Mouse (Mus musculus): Measurements from ENCODE around the gene Tmem114. TPM values are rescaled to one million over a fixed set of nuclear protein-coding genes. Genes with fewer than 3 reads are reported as not detected.

Tmem114 gene
- total and polyA plus RNA-seq, 2 experiments from 2014 or later, result 0.60 to 1.6 TPM

DNA sequence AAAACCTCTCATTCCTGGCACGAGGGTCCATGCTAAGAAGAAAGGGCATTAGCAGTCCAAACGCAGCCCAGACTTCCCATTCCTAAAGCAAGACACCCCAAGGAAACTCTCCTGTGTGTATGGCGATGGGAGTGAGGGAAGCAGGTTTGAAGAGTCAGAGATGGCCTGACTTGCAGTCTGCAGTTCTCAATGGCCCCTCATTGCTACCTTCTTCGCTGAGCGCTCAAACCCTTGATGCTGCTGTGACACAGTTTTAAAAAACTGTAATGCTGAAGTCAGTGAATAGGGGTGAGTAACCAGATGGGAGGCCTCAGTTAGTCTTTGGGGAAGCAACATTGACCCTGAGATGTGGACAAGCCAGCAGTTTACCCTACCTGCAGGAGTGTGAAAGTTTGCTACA is 800 bp upstream of the Tmem114 start:
- 88% methylated on average over 5 of the region's 5 CpGs for WGBS
- Histone ChIP-seq H3K9me3 (ENCODE audit: low read length) (no peaks in the 10 kb centered on the region), H3K36me3 (ENCODE audit: insufficient read depth, low read length) (no peaks in the 10 kb centered on the region), H3K4me3 (ENCODE audit: low read depth, low read length) (no peak overlapping the region), H3K4me2 (ENCODE audit: low read depth, low read length, poor library complexity, severe bottlenecking) (no peak overlapping the region), H3K27me3 (ENCODE audit: insufficient read depth, low read length) (peaks cover 35% of the 10 kb centered on the region), H3K4me1 (ENCODE audit: insufficient read depth, low read length) (0 out of 2 replicates have a peak, but pooled peaks cover 4% of the 10 kb centered on the region), H3K9ac (replicated peaks; ENCODE audit: low read length, poor library complexity, severe bottlenecking) (no peak overlapping the region), H3K27ac (ENCODE audit: low read depth, low read length) (no peak overlapping the region)
- ATAC-seq (ENCODE audit: low FRiP score) (no peak), DNase-seq (ENCODE audit: low spot score) (no peak)
- no peak for TF ChIP-seq CTCF (IDR thresholded peaks at IDR 0.05)

DNA sequence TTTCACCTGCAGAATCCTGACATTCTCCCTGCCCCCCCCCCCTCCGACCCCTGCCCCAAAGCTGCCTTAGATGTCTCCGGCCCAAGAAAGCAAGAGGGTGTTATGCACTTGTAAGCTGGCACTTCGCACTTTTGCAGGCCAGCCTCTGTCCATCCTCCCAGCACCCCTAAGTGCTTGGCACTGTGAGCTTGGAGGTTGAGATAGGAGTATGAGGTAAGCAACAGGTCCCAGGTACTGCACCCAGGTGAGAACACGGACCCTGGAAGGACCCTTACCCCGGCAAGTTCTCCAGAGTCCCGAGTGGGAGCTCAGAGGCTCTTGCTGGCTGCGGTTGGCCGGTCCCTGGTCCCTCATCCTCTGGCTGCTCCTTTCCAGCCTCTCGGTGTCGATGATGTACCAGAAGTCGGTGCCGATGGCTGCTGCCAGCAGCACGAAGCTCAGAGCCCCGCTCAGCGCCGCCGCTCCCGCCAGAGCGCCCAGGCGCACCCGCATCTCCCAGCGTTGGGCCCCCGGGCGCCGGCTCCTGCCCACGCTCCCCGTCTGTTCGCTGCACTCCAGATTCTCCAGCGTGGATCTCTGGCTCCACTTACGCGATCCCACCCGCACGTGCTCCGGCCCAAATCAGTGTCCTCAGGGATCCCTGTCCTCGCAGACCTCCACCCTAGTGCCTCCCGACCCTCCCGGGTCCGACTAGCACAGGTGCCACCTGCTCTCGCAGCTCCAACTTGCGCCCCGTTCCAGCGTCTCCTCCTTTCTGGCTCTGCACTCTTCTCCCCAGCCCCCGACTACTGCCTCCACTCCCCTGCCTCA is 570 bp downstream of the Tmem114 start:
- no peak for TF ChIP-seq CTCF (IDR thresholded peaks at IDR 0.05)
- Histone ChIP-seq H3K4me3 (ENCODE audit: low read depth, low read length) (peak overlapping the region; percentile 42), H3K9ac (replicated peaks; ENCODE audit: low read length, poor library complexity, severe bottlenecking) (peak overlapping the region; percentile 26), H3K4me1 (ENCODE audit: insufficient read depth, low read length) (0 out of 2 replicates have a peak, but pooled peaks cover 4% of the 10 kb centered on the region), H3K4me2 (ENCODE audit: low read depth, low read length, poor library complexity, severe bottlenecking) (peak overlapping the region; percentile 92), H3K9me3 (ENCODE audit: low read length) (no peaks in the 10 kb centered on the region), H3K36me3 (ENCODE audit: insufficient read depth, low read length) (no peaks in the 10 kb centered on the region), H3K27ac (ENCODE audit: low read depth, low read length) (no peak overlapping the region), H3K27me3 (ENCODE audit: insufficient read depth, low read length) (peaks cover 35% of the 10 kb centered on the region)
- DNase-seq (ENCODE audit: low spot score), result no peak
- 4% methylated on average over 43 of the region's 43 CpGs for WGBS
- ATAC-seq (ENCODE audit: low FRiP score), result no peak

GRCm38 (mm10) chr16:8423626-8424114 is 1.3 kb downstream of the Tmem114 start:
- no peaks in the 10 kb centered on the region for H3K36me3 ChIP-seq (ENCODE audit: insufficient read depth, low read length)
- DNase-seq (ENCODE audit: low spot score) (no peak), ATAC-seq (ENCODE audit: low FRiP score) (no peak)
- no peak overlapping the region for H3K4me3 ChIP-seq (ENCODE audit: low read depth, low read length)
- H3K9ac ChIP-seq (replicated peaks; ENCODE audit: low read length, poor library complexity, severe bottlenecking), result no peak overlapping the region
- WGBS, result 37% methylated on average over 7 of the region's 7 CpGs
- no peak for TF ChIP-seq CTCF (IDR thresholded peaks at IDR 0.05)
- peaks cover 35% of the 10 kb centered on the region for H3K27me3 ChIP-seq (ENCODE audit: insufficient read depth, low read length)
- peak overlapping the region; percentile 92; the same call in 1 of the 2 replicates for H3K4me2 ChIP-seq (ENCODE audit: low read depth, low read length, poor library complexity, severe bottlenecking)
- no peaks in the 10 kb centered on the region for H3K9me3 ChIP-seq (ENCODE audit: low read length)
- 0 out of 2 replicates have a peak, but pooled peaks cover 4% of the 10 kb centered on the region for H3K4me1 ChIP-seq (ENCODE audit: insufficient read depth, low read length)
- no peak overlapping the region for H3K27ac ChIP-seq (ENCODE audit: low read depth, low read length)

- no peaks in the 10 kb centered on the region for H3K9me3 ChIP-seq (ENCODE audit: low read length)
- no peaks in the 10 kb centered on the region for H3K36me3 ChIP-seq (ENCODE audit: insufficient read depth, low read length)
- no peak overlapping the region for H3K9ac ChIP-seq (replicated peaks; ENCODE audit: low read length, poor library complexity, severe bottlenecking)
- TF ChIP-seq CTCF (IDR thresholded peaks at IDR 0.05), result no peak
- H3K27ac ChIP-seq (ENCODE audit: low read depth, low read length), result no peak overlapping the region
- peaks cover 24% of the 10 kb centered on the region for H3K27me3 ChIP-seq (ENCODE audit: insufficient read depth, low read length)
- no peak overlapping the region for H3K4me3 ChIP-seq (ENCODE audit: low read depth, low read length)
- 0 out of 2 replicates have a peak, but pooled peaks cover 4% of the 10 kb centered on the region for H3K4me1 ChIP-seq (ENCODE audit: insufficient read depth, low read length)
- 86% methylated on average over 4 of the region's 4 CpGs for WGBS
- ATAC-seq (ENCODE audit: low FRiP score), result no peak
- H3K4me2 ChIP-seq (ENCODE audit: low read depth, low read length, poor library complexity, severe bottlenecking), result no peak overlapping the region
- DNase-seq (ENCODE audit: low spot score), result no peak
These were observed 4.1 kb downstream of the Tmem114 start for GRCm38 (mm10) chr16:8420842-8421241.

GRCm38 (mm10) chr16:8420381-8420780 is 4.6 kb downstream of the Tmem114 start:
- H3K9me3 ChIP-seq (ENCODE audit: low read length), result no peaks in the 10 kb centered on the region
- 83% methylated on average over 10 of the region's 10 CpGs for WGBS
- 0 out of 2 replicates have a peak, but pooled peaks cover 4% of the 10 kb centered on the region for H3K4me1 ChIP-seq (ENCODE audit: insufficient read depth, low read length)
- no peak overlapping the region for H3K4me3 ChIP-seq (ENCODE audit: low read depth, low read length)
- H3K27me3 ChIP-seq (ENCODE audit: insufficient read depth, low read length), result peaks cover 21% of the 10 kb centered on the region
- no peak for ATAC-seq (ENCODE audit: low FRiP score)
- peak; percentile 35 for DNase-seq (ENCODE audit: low spot score)
- H3K9ac ChIP-seq (replicated peaks; ENCODE audit: low read length, poor library complexity, severe bottlenecking), result no peak overlapping the region
- no peaks in the 10 kb centered on the region for H3K36me3 ChIP-seq (ENCODE audit: insufficient read depth, low read length)
- no peak overlapping the region for H3K4me2 ChIP-seq (ENCODE audit: low read depth, low read length, poor library complexity, severe bottlenecking)
- no peak for TF ChIP-seq CTCF (IDR thresholded peaks at IDR 0.05)
- H3K27ac ChIP-seq (ENCODE audit: low read depth, low read length), result no peak overlapping the region

- no peak overlapping the region for H3K27ac ChIP-seq (ENCODE audit: low read depth, low read length)
- H3K36me3 ChIP-seq (ENCODE audit: insufficient read depth, low read length), result no peaks in the 10 kb centered on the region
- no peak for ATAC-seq (ENCODE audit: low FRiP score)
- 90% methylated on average over 8 of the region's 8 CpGs for WGBS
- H3K9ac ChIP-seq (replicated peaks; ENCODE audit: low read length, poor library complexity, severe bottlenecking), result no peak overlapping the region
- no peak for TF ChIP-seq CTCF (IDR thresholded peaks at IDR 0.05)
- no peaks in the 10 kb centered on the region for H3K9me3 ChIP-seq (ENCODE audit: low read length)
- no peak overlapping the region for H3K4me2 ChIP-seq (ENCODE audit: low read depth, low read length, poor library complexity, severe bottlenecking)
- peaks cover 18% of the 10 kb centered on the region for H3K27me3 ChIP-seq (ENCODE audit: insufficient read depth, low read length)
- no peak for DNase-seq (ENCODE audit: low spot score)
- no peaks in the 10 kb centered on the region for H3K4me1 ChIP-seq (ENCODE audit: insufficient read depth, low read length)
- no peak overlapping the region for H3K4me3 ChIP-seq (ENCODE audit: low read depth, low read length)
These were observed 5.3 kb downstream of the Tmem114 start for GRCm38 (mm10) chr16:8419666-8420065.
